Mouse (Mus musculus) forebrain, embryonic 14.5 days (tissue): ENCODE data around the gene Inpp4b. TPM values are rescaled to one million over a fixed set of nuclear protein-coding genes. Genes with fewer than 3 reads are reported as not detected.

Experiments
- ATAC-seq: fragments of 200-750 bp; cut with Nextera tagmentation; 2 replicates; pipeline ENCODE4 v1.8.0; 2017; ENCODE audit warnings: mild to moderate bottlenecking, moderate library complexity
- DNase-seq: peaks from one replicate; pipeline ENCODE4 v3.0.0-alpha.2; 2015; ENCODE audit warnings: low spot score
- H3K27ac ChIP-seq: fragments of 300-500 bp; sonication (generic); 2 replicates; pipeline ENCODE4 v1.5.1; 2014; ENCODE audit warnings: low read depth, mild to moderate bottlenecking, control low read depth, low read length, moderate library complexity
- H3K27me3 ChIP-seq: fragments of 300-500 bp; sonication (generic); replicated peaks from 2 replicates; pipeline ENCODE4 v1.6.1; 2014; ENCODE audit warnings: low read length, control low read depth, mixed read lengths; ENCODE audit not compliant: control insufficient read depth, insufficient read depth
- H3K36me3 ChIP-seq: fragments of 300-500 bp; sonication (generic); 2 replicates; pipeline ENCODE4 v1.6.1; 2014; ENCODE audit warnings: low read length, control low read depth; ENCODE audit not compliant: control insufficient read depth, insufficient read depth
- H3K4me1 ChIP-seq: fragments of 300-500 bp; sonication (generic); 2 replicates; pipeline ENCODE4 v1.6.1; 2014; ENCODE audit warnings: antibody characterized with exemption, low read length, control low read depth; ENCODE audit not compliant: control insufficient read depth, insufficient read depth
- H3K4me2 ChIP-seq: fragments of 300-500 bp; sonication (generic); 2 replicates; pipeline ENCODE4 v1.6.1; 2014; ENCODE audit warnings: mild to moderate bottlenecking, control low read depth, low read length
- H3K4me3 ChIP-seq: fragments of 300-500 bp; sonication (generic); 2 replicates; pipeline ENCODE4 v1.5.1; 2014; ENCODE audit warnings: low read depth, low read length, control low read depth
- H3K9ac ChIP-seq: fragments of 300-500 bp; sonication (generic); 2 replicates; pipeline ENCODE4 v1.6.1; 2014; ENCODE audit warnings: mild to moderate bottlenecking, low read length, control low read depth, moderate library complexity
- H3K9me3 ChIP-seq: fragments of 300-500 bp; sonication (generic); replicated peaks from 2 replicates; pipeline ENCODE4 v1.6.1; 2016; ENCODE audit warnings: low read length, control low read depth, mixed read lengths; ENCODE audit not compliant: control insufficient read depth
- WGBS: fragments of 180-500 bp; shearing (Covaris S2); extraction: QIAGEN DNeasy Blood & Tissue Kit; methylation state at CpG from one replicate; pipeline ENCODE4 v1.1.7; 2014; 5-methylcytosine and 5-hydroxymethylcytosine counted together
- polyA plus RNA-seq: library from polyadenylated mRNA; unstranded; fragments of >200 nt; fragmentation: Nextera tagmentation; extraction: Ambion mirVana; gene quantifications from 2 replicates; pipeline ENCODE4 v1.2.1, GENCODE M21; 2014

Gene Inpp4b
- polyA plus RNA-seq, 1 experiment from 2014 or later = 2.4 TPM

DNA sequence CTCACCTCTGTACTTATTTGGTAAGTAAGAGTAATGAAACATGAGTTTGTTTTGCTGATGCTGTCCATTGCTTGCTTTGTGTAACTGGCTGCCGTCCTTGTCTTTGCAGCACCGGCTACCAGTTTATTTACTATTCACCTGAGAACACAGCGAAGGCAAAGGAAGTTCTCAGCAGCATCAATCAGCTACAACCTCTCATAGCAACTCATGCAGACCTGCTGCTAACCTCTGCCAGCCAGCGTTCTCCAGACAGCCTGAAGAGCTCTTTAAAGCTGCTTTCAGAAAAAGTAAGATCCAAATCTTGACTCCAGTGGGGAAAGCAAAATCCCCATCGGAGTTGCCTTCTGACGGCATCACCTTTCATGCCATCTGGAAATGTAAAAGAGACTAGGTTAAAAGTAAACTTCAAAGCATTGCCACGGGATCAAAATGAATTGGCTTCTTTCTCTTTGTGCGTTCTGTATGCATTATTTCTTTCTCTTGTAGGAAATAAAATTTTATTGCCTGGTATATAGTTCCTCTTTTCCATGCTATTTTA lies 642.8 kb downstream of the Inpp4b start:
- ATAC-seq (no peak), DNase-seq (no peak)
- Histone ChIP-seq H3K4me3 (no peak overlapping the region), H3K4me1 (no peaks in the 10 kb centered on the region), H3K27ac (no peak overlapping the region), H3K4me2 (no peak overlapping the region), H3K27me3 (no peaks in the 10 kb centered on the region), H3K9ac (no peak overlapping the region), H3K36me3 (no peaks in the 10 kb centered on the region), H3K9me3 (no peaks in the 10 kb centered on the region)
- 72% methylated on average over 8 of the region's 8 CpGs for WGBS

DNA sequence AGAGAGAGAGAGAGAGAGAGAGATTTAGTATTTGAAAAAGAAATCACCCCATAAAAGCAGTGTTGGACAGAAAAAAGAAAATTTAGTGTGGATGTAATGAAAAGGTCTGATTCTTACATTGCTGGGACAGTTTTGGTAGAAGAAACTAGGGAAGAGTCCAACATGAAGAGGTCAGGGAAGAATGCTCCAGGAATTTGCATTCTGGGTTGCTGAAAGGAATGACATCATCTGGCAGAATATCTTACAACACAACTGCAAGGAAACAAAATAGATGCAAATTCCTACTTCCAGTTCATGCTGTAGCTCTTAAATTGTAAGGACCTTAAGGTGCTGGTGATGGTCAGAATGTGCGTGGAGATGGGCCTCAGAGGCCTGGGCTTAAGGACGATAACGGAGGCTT lies 650.6 kb downstream of the Inpp4b start:
- no peak overlapping the region for H3K27ac ChIP-seq

GRCm38 (mm10) chr8:81996239-81996638 lies 653.9 kb downstream of the Inpp4b start:
- ATAC-seq = no peak
- no peaks in the 10 kb centered on the region for H3K4me1 ChIP-seq
- 80% methylated on average over 3 of the region's 3 CpGs for WGBS
- H3K4me3 ChIP-seq = no peak overlapping the region
- H3K27me3 ChIP-seq = no peaks in the 10 kb centered on the region
- H3K9ac ChIP-seq = no peak overlapping the region
- no peaks in the 10 kb centered on the region for H3K36me3 ChIP-seq
- no peak for DNase-seq
- H3K4me2 ChIP-seq = no peak overlapping the region
- H3K9me3 ChIP-seq = no peaks in the 10 kb centered on the region
- H3K27ac ChIP-seq = no peak overlapping the region

More for the DNA sequence above, 650.6 kb downstream of the Inpp4b start:
- no peaks in the 10 kb centered on the region for H3K36me3 ChIP-seq
- H3K4me1 ChIP-seq = no peaks in the 10 kb centered on the region
- ATAC-seq = peak; percentile 15; the same call in 1 of the 2 replicates
- H3K9me3 ChIP-seq = no peaks in the 10 kb centered on the region
- no peak overlapping the region for H3K4me2 ChIP-seq
- H3K9ac ChIP-seq = no peak overlapping the region
- no peaks in the 10 kb centered on the region for H3K27me3 ChIP-seq
- 79% methylated on average over 3 of the region's 3 CpGs for WGBS
- H3K4me3 ChIP-seq = no peak overlapping the region
- no peak for DNase-seq

- Histone ChIP-seq H3K4me3 (no peak overlapping the region), H3K4me2 (no peak overlapping the region), H3K9me3 (no peaks in the 10 kb centered on the region), H3K27me3 (no peaks in the 10 kb centered on the region), H3K4me1 (no peaks in the 10 kb centered on the region), H3K9ac (no peak overlapping the region), H3K36me3 (no peaks in the 10 kb centered on the region), H3K27ac (no peak overlapping the region)
- WGBS = 65% methylated on average over 1 of the region's 1 CpGs
- DNase-seq (peak; percentile 67), ATAC-seq (peak; percentile 66; the same call in 1 of the 2 replicates)
Observed at GRCm38 (mm10) chr8:81996823-81997222, 654.5 kb downstream of the Inpp4b start.

DNA sequence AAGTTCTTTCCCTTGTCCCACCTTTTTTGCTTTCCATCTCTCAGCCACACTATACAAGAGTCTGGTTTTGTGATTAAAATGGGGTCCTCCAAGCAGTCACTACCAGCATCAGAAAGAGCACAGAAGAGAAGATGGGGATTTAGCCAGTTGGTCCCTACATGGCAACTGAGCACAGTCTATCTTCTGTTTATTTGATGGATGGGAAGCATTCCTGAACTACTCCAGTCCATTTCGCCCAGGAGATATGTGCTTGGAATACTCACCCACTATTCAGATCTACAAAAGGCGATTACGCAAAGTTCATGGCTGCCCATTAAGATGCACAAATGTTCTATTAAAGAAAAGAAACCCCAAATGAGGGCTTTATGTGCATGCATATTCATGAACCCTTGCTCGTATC lies 661.8 kb downstream of the Inpp4b start:
- no peaks in the 10 kb centered on the region for H3K4me1 ChIP-seq
- ATAC-seq = peak; percentile 83
- H3K36me3 ChIP-seq = no peaks in the 10 kb centered on the region
- H3K27ac ChIP-seq = no peak overlapping the region
- no peak overlapping the region for H3K9ac ChIP-seq
- H3K4me3 ChIP-seq = no peak overlapping the region
- H3K9me3 ChIP-seq = no peaks in the 10 kb centered on the region
- no peaks in the 10 kb centered on the region for H3K27me3 ChIP-seq
- no peak overlapping the region for H3K4me2 ChIP-seq
- peak; percentile 45 for DNase-seq
- WGBS = 32% methylated on average over 4 of the region's 4 CpGs

DNA sequence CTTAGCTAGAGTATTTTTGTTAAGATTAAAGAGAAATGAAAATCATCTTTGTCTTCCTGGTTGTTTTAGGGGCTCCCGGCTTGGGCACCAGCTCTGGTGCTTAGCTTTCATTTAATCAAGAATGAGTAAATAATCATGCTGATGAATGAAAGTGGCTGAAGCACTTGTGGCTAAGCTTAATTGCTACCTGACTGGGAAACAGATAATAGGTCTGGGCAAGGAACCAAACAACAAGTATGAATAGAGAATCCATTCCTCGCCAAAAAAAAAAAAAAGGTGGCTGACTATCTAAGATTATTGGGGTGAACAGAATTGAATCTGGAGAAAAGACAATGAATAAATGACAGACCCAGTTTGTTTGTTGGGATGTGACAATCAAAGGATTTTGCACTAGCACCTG lies 663.1 kb downstream of the Inpp4b start:
- Histone ChIP-seq H3K4me3 (no peak overlapping the region), H3K9ac (no peak overlapping the region), H3K27ac (no peak overlapping the region), H3K36me3 (no peaks in the 10 kb centered on the region), H3K4me2 (no peak overlapping the region), H3K27me3 (no peaks in the 10 kb centered on the region), H3K4me1 (no peaks in the 10 kb centered on the region), H3K9me3 (no peaks in the 10 kb centered on the region)
- DNase-seq = peak; percentile 63
- ATAC-seq = no peak; the same call in 1 of the 2 replicates
- 20% methylated on average over 2 of the region's 2 CpGs for WGBS

DNA sequence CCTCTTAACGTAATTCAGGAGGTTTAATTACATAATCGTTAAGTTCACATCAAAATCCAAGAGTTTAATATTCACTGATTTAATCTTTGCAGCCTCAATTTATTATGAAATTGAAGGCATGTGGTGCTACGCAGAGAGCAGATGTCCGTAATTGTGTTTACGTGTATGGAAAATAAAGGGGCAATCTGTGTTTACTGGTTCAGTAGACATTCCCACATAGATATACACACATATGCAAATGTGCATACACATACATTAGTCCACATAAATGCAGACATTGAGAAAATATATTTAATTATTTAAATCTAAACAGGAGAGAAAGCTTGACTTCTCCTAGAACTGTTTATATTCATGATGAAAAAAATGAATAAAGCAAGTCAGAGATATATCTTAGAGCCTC lies 675.4 kb downstream of the Inpp4b start:
- H3K9ac ChIP-seq = no peak overlapping the region
- peak; percentile 78; the same call in 1 of the 2 replicates for ATAC-seq
- H3K27ac ChIP-seq = no peak overlapping the region
- no peaks in the 10 kb centered on the region for H3K9me3 ChIP-seq
- DNase-seq = peak; percentile 23
- H3K27me3 ChIP-seq = no peaks in the 10 kb centered on the region
- no peaks in the 10 kb centered on the region for H3K36me3 ChIP-seq
- WGBS = 39% methylated on average over 5 of the region's 5 CpGs
- H3K4me2 ChIP-seq = no peak overlapping the region
- no peak overlapping the region for H3K4me3 ChIP-seq
- H3K4me1 ChIP-seq = peaks cover 2% of the 10 kb centered on the region; the same call in 1 of the 2 replicates

DNA sequence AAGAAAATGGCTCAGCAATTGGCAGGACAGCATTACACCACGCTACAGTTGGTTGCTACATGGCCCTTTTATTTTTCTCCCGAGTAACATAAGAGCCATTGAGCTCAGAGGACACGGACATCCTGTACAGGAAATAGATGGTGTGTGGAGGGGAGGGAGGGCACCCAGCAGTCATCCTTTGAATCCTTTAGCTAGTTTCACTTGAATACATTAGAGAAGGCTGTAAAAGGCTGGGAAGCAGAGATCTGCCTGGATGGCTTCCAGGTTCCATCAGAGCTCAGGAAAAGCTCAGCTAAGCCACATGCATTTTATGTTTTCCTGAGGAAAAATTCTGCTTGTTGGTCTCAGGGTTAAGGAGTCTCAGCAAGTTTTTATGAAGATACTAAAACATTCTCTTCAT lies 685.0 kb downstream of the Inpp4b start:
- H3K27me3 ChIP-seq = no peaks in the 10 kb centered on the region
- no peaks in the 10 kb centered on the region for H3K9me3 ChIP-seq
- DNase-seq (peak; percentile 62), ATAC-seq (peak; percentile 64)
- H3K4me1 ChIP-seq = no peaks in the 10 kb centered on the region
- no peak overlapping the region for H3K4me3 ChIP-seq
- 21% methylated on average over 3 of the region's 3 CpGs for WGBS
- H3K36me3 ChIP-seq = no peaks in the 10 kb centered on the region
- no peak overlapping the region for H3K4me2 ChIP-seq
- no peak overlapping the region for H3K27ac ChIP-seq
- no peak overlapping the region for H3K9ac ChIP-seq

DNA sequence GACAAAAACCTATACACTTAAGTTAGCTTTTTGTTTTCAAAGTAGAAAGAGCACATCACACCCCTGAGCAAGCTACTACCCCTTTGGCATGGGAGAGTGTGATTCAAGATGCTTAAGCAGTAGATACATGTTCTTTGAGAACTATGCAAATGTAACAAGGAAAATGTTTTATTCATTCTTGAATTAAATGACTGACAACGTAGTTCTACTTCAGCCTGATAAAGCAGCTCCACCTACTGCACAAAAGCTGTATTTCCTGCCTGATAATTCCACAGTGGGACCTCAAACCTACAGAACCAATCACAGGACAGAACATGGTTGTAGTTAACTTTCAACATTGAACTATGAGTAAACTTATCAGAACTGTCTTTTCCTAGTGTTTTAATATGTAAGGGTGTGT lies 686.5 kb downstream of the Inpp4b start:
- WGBS = 20% methylated on average over 1 of the region's 1 CpGs
- Histone ChIP-seq H3K4me2 (no peak overlapping the region), H3K9ac (no peak overlapping the region), H3K9me3 (no peaks in the 10 kb centered on the region), H3K27ac (no peak overlapping the region), H3K36me3 (no peaks in the 10 kb centered on the region), H3K4me3 (no peak overlapping the region), H3K4me1 (no peaks in the 10 kb centered on the region), H3K27me3 (no peaks in the 10 kb centered on the region)
- ATAC-seq = peak; percentile 76
- DNase-seq = peak; percentile 62
